Mouse (Mus musculus): ENCODE measurements around the gene Sox13. TPM values are rescaled to one million over a fixed set of nuclear protein-coding genes. Genes with fewer than 3 reads are reported as not detected.

Gene Sox13
- polyA plus RNA-seq (2014; fragmentation: Illumina TruSeq; extraction: RNeasy Lipid Tissue Mini Kit (QIAGEN cat#74804)) = 1.4 TPM

DNA sequence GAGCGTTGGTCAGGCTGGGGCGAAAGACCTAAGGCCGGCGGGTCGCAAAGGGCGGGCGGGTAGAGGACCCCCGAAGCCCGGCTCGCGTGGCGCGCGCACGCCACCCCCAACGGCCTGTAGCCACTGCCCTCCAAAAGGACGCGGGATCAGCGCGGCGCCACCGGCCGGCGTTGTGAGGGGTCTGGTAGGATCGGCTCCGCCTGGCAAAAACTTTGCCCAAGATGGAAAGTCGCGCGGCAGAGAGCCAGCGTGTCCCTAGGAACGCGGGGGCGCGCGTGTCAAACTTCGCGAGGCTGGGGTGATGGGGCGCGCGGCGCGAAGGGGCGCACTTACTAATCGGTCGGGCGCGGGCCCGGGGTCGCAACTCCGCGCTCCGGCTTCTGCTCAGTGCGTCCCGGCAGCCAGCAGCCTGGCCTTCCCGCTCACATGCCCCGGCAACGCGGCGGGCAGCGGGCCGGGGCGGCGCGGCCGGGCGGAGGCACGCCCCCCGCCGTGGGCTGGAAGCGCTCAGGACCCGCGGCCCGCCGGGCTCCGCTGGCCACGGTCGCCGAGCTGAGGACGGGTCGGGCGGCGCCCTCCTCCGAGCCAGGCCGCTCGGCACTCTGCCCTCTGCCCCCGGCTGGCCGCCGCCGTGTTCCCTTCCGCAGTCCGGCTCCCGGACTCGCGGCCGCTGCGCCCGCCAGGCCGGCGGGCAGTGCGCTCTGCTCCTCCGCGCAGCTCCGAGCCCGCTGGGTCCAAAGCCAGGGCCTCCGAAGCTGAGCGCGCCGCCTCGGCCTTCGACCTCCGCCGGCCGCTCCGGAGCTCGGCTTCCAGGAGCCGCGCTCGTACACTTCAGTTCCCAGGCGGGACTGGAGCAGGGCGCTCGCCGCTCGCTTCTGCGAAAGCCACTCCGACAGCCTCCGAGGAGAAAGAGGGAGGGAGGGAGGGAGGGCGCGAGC is at the start of gene Sox13:
Sox13 (minus strand) TSS at position 835 of the 938 bp plus-strand sequence.

DNA sequence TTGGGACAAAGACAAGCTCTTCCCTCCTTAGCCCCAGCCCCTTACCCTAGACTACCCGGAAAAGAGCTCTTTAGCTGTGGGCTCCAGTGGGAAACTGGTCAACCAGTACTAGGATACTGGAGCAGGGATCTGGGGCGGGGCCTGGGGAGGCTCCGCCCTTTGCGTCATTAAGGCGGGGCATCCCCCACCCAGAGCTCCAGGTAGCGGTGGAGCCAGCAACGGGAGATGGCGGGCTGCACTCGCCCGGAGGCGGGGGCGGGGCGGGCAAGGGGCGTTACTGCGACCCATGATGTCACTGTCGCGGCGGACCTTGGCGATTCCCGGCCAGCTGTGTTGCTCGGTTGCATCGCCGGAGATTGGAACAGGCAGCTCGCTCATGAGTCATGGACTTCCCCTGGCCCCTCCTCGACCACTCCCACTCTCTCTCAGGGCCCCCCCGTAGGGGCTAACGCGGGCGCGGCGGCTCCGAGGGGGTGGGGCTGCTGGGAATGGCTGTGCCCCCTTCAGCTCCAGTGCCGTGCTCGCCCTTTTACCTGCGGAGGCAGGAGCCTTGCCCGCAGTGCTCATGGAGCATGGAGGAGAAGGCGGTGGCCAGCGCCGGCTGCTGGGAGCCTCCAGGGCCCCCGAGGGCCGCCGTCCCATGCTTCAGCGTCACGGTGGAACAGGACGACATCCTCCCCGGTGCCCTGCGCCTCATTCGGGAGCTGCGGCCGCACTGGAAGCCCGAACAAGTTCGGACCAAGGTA is 60.7 kb downstream of the Sox13 start, which contains the start of gene Etnk2:
Etnk2 (plus strand) TSS at position 297 of the 746 bp plus-strand sequence.

DNA sequence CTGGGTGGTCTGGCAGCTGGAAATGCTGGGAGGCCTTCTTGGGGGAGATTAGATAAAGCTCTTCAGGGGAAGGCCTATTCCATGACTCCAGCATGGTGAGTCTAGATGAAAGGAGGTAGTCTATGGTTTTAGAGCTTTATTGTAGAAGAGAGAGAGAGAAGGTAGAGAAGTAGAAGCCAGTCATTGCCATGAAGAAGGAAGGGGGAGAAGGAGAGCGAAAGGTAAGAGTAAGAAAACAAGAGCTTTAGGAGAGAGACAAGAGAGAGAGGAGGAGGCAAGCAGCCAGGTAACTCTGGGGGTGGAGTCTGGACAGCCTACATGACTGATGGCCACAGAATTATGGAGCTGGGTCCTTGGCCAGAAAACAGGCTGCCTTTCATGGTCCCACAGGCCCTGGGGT is 74.0 kb downstream of the Sox13 start, which contains the start of gene Ren1:
Ren1 (plus strand) TSS at position 301 of the 400 bp plus-strand sequence.

Other genes with a start within 250 kb of the Sox13 start
- gene Golt1a, start 114.6 kb downstream of the Sox13 start, polyA plus RNA-seq (2014; fragmentation: Illumina TruSeq; extraction: RNeasy Lipid Tissue Mini Kit (QIAGEN cat#74804)) = not detected
- gene Kiss1, start 102.5 kb downstream of the Sox13 start, polyA plus RNA-seq (2014; fragmentation: Illumina TruSeq; extraction: RNeasy Lipid Tissue Mini Kit (QIAGEN cat#74804)) = not detected
- gene Ren1, start 73.9 kb downstream of the Sox13 start, polyA plus RNA-seq (2014; fragmentation: Illumina TruSeq; extraction: RNeasy Lipid Tissue Mini Kit (QIAGEN cat#74804)) = not detected
- 17.6 TPM for gene Etnk2, start 60.8 kb downstream of the Sox13 start, polyA plus RNA-seq (2014; fragmentation: Illumina TruSeq; extraction: RNeasy Lipid Tissue Mini Kit (QIAGEN cat#74804))
- 765 TPM for gene Snrpe, start 185.9 kb upstream of the Sox13 start, polyA plus RNA-seq (2014; fragmentation: Illumina TruSeq; extraction: RNeasy Lipid Tissue Mini Kit (QIAGEN cat#74804))
- gene Zbed6, start 236.5 kb upstream of the Sox13 start, polyA plus RNA-seq (2014; fragmentation: Illumina TruSeq; extraction: RNeasy Lipid Tissue Mini Kit (QIAGEN cat#74804)) = 48.3 TPM
- gene Gm38394, start 236.9 kb upstream of the Sox13 start, polyA plus RNA-seq (2014; fragmentation: Illumina TruSeq; extraction: RNeasy Lipid Tissue Mini Kit (QIAGEN cat#74804)) = 33.1 TPM